Mouse (Mus musculus): ENCODE measurements around the gene Fut8.
"Not testable (repeated sequence)": the region's sequence is repeated elsewhere in the genome, so short reads cannot be mapped to it uniquely, and the experiment has no call there.

The Fut8 gene

DNA sequence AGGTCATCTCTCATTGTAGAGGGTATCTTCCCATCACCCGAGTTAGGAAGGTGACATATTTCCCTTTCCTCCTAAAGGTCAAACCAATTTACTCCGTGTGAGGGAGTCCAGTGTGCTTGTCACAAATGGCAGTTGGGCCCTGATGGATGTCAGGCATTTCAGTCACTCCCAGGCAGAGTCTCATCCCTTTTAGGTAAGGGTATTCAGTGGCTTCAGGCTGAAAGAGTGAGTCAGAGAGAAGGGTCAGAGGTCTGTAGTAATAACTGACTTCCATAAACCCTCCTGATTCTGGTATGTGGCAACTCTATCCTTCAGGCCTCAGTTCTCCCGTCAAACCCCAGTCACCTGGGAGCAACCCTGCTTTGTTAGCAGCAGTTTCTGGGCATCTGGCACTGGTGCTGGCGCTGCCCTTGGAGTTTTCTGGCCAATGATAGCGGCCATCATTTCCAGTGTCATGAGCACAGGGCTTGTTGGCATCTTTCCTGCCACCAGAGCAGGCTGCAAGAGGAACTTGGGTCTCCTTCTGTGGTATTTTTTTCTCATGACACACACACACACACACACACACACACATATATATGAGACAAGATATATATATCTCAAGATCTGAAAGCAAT lies 262.6 kb downstream of the Fut8 start:
- DNase-seq (ENCODE audit: low spot score), result no peak

DNA sequence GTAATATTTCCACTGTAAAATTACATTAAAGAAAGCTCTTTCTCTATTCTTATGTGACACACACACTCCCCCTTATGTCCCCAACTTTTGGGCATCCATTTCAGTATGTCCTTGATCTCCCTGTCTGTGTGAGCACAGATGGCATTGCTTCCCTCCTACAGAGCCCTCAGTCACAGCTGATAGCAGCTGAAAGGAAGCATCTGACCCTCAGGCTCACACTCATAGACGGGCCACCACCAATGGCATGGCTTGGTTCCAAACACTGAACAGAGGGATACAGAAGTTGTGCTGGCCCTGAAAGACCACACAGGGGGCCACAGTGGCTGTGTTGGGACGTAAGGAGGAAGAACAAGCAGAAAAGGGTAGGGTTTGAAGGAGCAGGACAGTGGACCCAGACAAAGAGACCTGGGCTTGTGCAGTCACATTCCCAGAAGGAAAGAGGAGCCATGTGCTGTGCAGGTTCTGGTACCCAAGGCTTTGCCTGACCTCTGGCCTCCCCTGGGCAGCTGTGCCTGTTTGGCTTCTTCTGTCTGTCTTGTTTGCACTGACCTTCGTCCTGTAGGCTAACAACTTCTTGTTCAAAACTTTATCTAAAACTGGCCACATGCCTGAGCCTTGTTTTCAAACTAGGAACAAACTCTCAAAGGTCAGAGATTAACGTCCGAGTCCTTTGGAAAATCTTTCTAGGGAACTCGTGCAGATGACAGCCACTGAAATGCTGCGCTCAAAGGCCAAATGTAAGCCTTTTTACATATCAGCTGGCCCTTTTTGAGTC lies 263.7 kb downstream of the Fut8 start:
- DNase-seq (ENCODE audit: low spot score), result peak; percentile 33

DNA sequence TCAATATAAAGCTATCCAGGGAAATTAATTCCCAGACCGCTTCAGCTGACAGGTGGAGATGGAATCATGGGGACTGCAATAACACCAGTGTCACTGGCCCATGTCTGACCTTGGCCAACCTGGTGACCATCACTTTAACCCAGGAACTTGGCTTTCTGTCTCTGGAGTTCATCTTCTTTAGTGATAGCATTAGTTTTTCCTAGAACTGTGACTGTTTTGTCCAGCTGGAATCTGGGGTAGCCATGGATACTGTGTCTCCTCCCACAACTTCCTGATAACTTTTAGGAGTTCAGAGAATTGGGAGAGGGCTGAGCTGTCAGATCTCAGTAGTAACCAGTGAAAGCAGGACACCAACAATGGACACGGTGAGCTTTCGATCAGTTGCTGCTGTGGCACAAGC lies 264.3 kb downstream of the Fut8 start:
- no peak for DNase-seq (ENCODE audit: low spot score)

DNA sequence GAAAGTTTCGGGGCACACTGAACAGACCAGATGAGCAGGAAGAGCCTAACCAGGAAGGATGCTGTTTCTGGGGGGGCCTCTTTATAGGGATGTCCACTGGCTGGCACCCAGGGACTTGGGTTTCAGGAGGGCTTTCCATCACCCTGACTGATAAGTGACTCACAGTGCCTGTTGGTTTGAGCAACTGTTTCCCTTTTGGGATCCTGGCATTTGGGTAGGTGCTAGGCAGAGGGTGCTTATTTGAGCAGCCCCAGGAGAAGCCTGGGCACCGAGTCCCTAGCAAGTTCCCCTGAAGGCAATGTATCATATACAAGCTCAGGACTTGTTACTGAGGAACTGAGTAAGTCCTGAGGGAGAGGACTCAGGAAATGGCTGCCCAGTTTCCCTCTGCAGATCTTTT lies 267.5 kb downstream of the Fut8 start:
- DNase-seq (ENCODE audit: low spot score), result no peak

DNA sequence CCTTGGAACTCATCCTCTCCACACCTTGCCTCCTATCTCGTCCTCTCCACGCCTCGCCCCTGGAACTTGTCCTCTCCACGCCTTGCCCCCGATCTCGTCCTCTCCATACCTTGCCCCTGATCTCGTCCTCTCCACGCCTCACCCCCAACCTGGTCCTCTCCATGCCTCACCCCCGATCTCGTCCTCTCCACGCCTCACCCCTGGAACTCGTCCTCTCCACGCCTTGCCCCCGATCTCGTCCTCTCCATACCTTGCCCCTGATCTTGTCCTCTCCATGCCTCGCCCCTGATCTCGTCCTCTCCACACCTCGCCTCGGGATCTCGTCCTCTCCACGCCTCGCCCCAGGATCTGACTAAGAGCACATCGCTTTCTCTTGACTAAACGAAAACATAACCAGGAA lies 269.8 kb downstream of the Fut8 start:
- no peak for DNase-seq (ENCODE audit: low spot score)

DNA sequence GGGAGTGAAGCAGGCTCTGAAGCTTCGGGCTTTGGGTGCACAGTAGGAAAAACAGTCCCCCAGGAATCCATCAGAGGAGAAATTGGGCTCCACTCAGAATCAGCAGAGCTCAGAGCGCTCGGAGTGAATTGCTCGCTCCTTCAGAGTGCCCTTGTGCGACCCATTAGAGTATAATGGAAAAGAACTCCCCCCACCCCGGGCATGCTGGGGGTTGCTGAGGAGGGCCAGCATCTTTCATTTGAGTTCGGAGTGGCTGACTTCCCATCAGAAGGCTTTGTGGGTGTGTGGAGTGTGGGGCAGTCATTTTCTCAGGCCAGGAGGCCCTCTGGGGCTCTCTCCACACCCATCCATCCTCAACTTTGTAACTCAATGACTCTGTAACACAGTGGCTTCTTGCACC lies 272.8 kb downstream of the Fut8 start:
- peak; percentile 36 for DNase-seq (ENCODE audit: low spot score)

DNA sequence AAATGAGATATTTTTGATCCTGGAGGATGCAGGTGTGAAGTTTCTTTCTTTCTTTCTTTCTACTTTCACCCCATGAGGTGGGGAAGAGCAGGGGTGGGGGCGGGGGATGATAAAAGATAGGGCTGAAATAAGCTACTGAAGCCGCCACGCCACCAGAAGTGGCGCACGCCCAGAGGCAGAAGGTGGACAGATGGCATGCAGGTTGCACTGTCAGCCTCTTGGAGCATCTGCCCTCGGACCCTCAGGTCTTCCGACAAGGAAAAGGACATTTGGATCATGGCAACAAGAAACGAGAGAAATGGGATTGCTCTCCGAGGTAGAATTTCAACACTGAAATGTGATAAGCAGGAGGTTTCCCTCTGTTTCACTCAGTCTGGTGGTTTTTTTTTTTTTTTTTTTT lies 273.3 kb downstream of the Fut8 start:
- DNase-seq (ENCODE audit: low spot score), result no peak

DNA sequence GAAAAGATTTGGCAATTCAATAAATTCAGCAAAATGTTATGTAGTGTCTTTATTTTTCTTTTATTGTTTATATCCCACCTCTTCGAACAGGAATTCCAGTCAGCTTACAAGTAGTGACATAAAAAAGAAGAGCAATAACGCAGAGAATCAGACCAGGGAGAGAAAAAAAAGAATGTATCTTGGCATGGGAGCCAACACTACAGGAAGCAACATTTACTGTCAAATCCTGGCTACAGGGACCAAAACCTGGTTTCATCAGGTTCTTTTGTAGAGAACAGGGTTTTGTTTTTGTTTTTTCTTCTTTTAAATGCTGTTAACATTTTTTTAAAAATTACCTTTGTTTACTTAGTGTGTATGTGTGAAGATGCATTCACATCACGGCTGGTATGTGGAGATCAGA lies 273.7 kb downstream of the Fut8 start:
- no peak for DNase-seq (ENCODE audit: low spot score)

DNA sequence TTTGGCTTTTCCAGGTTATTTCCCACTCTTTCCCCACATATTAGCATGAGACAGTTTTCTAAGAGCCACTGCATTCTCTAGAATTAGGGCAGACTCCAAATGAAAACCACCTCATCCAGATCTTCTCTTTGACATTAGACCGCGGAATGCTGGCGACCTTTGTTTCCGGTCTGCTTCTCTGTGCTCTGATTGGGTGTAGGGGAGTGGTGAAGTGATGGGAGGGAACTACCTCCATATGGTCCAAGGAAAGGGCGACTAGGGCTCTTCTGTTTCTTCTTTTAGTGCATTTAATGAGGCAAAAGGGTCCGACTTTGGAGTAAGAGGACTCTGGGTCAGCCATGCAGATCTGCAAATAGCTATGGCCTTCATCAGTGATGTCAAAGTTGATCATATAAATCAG lies 278.9 kb downstream of the Fut8 start:
- no peak for DNase-seq (ENCODE audit: low spot score)

DNA sequence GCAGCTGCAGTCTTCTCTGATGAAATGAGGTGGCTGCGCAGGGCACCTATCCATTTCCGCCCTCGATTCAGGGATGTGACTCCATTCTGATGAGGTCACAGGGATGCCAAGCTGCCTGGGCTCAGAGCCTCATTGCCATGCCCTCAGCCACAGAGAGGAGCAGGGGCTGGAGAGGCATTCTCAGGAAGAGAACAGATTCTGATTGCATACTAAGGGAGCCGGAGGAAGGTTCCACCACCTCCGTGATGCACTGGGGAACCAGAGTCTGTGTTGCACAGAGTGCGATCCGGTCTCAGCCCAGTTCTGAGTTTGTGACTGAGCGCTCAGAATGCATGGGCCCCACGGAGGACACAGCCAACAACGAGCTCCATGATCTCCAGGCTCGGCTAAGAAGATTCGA lies 279.8 kb downstream of the Fut8 start:
- DNase-seq (ENCODE audit: low spot score), result no peak

DNA sequence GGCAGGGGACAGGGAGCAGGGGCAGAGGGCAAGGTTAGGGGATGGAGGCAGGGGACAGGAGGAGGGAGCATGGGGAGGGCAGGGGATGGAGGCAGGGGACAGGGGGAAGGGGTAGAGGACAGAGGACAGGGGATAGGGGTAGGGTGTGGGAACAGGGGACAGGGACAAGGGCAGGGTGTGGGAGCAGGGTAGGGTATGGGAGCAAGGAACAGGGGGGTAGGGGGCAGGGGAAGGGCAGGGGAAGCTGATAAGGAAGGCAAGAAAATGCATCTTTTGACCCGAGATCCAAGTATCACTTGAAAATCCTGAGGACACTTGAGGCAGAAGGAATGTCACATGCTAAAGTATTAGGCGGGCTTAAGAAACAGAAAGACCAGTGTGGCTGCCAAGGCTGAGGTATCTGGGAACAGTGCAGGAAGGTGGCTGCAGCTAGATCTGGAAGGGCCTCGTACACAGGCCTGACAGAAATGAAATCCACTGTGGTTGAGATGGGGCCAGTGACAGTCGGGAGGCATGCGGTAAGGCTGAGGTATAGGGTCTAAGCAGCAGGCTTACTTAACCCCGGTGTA lies 281.7 kb downstream of the Fut8 start:
- DNase-seq (ENCODE audit: low spot score), result no peak

DNA sequence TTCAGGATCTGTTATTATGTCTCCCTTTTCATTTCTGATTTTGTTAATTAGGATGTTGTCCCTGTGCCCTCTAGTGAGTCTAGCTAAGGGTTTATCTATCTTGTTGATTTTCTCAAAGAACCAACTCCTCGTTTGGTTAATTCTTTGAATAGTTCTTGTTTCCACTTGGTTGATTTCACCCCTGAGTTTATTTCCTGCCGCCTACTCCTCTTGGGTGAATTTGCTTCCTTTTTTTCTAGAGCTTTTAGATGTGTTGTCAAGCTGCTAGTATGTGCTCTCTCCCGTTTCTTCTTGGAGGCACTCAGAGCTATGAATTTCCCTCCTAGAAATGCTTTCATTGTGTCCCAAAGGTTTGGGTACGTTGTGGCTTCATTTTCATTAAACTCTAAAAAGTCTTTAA lies 286.1 kb downstream of the Fut8 start:
- not testable (repeated sequence) for DNase-seq (ENCODE audit: low spot score)

All from testis, postnatal 14 days (tissue).